Mouse (Mus musculus): Measurements from ENCODE around the gene Prdm11.

- TF ChIP-seq CTCF (IDR thresholded peaks at IDR 0.05; ENCODE audit: control insufficient read depth, insufficient read depth, insufficient replicate concordance, low read depth, low read length) (no peak), POLR2A (IDR thresholded peaks at IDR 0.05; ENCODE audit: control insufficient read depth, low read depth, low read length) (no peak)
Observed at GRCm38 (mm10) chr2:93085291-93086027, 39.5 kb upstream of the Prdm11 start.

All from testis, adult 2 months (tissue).